Mouse (Mus musculus): ENCODE measurements around the gene Pip4p1. TPM values are rescaled to one million over a fixed set of nuclear protein-coding genes. Genes with fewer than 3 reads are reported as not detected.
"Not testable (repeated sequence)": the region's sequence is repeated elsewhere in the genome, so short reads cannot be mapped to it uniquely, and the experiment has no call there.

Gene Pip4p1
- polyA plus RNA-seq, 1 experiment from 2014 or later = 101 TPM

GRCm38 (mm10) chr14:50931493-50932020 is 901 bp upstream of the Pip4p1 start:
- no peaks in the 10 kb centered on the region for H3K27me3 ChIP-seq (replicated peaks)
- H3K4me1 ChIP-seq = peaks cover 31% of the 10 kb centered on the region
- peak overlapping the region; percentile 88 for H3K4me3 ChIP-seq
- WGBS = 12% methylated on average over 12 of the region's 12 CpGs
- peaks cover 13% of the 10 kb centered on the region for H3K36me3 ChIP-seq (replicated peaks)
- peak overlapping the region; percentile 61 for H3K4me2 ChIP-seq
- peak overlapping the region; percentile 40 for H3K9ac ChIP-seq
- ATAC-seq (replicated peaks) = no peak
- no peaks in the 10 kb centered on the region for H3K9me3 ChIP-seq
- H3K27ac ChIP-seq = peak overlapping the region; percentile 84

GRCm38 (mm10) chr14:50930377-50930753 is 291 bp downstream of the Pip4p1 start:
- peak; percentile 60 for ATAC-seq (replicated peaks)
- under 1% methylated on average over 38 of the region's 38 CpGs for WGBS
- peaks cover 19% of the 10 kb centered on the region for H3K36me3 ChIP-seq (replicated peaks)
- H3K27me3 ChIP-seq (replicated peaks) = no peaks in the 10 kb centered on the region
- H3K4me3 ChIP-seq = peak overlapping the region; percentile 88
- peaks cover 42% of the 10 kb centered on the region for H3K4me1 ChIP-seq
- peak overlapping the region; percentile 78 for H3K4me2 ChIP-seq
- no peaks in the 10 kb centered on the region for H3K9me3 ChIP-seq
- peak overlapping the region; percentile 82 for H3K27ac ChIP-seq
- H3K9ac ChIP-seq = peak overlapping the region; percentile 93

GRCm38 (mm10) chr14:50929951-50930350 is 705 bp downstream of the Pip4p1 start:
- no peaks in the 10 kb centered on the region for H3K9me3 ChIP-seq
- no peak for ATAC-seq (replicated peaks)
- 16% methylated on average over 10 of the region's 10 CpGs for WGBS

DNA sequence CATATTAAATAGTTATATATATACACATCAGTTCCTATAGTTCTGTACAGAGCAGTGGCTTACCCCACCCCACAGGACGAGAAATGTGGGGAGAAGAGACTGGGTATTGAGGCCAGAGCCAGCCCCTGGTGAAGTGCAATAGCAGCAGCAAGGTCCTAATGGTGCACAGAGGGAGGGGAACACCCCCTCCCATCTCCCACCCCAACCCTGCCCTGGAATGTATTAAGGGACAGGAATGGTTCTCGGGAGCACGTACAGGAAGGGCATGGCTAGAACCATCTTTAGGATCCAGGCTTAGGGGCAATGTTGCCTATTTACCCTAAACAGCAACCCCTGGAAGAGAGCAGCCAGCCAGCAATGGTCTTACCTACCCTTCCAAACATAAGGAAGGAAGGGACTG is 3.3 kb downstream of the Pip4p1 start:
- peaks cover 19% of the 10 kb centered on the region for H3K36me3 ChIP-seq (replicated peaks)

More at GRCm38 (mm10) chr14:50929951-50930350, 705 bp downstream of the Pip4p1 start:
- Histone ChIP-seq H3K27ac (peak overlapping the region; percentile 82), H3K4me1 (peaks cover 42% of the 10 kb centered on the region), H3K27me3 (replicated peaks) (no peaks in the 10 kb centered on the region), H3K4me2 (peak overlapping the region; percentile 78), H3K36me3 (replicated peaks) (peaks cover 19% of the 10 kb centered on the region), H3K9ac (peak overlapping the region; percentile 93), H3K4me3 (peak overlapping the region; percentile 88)

DNA sequence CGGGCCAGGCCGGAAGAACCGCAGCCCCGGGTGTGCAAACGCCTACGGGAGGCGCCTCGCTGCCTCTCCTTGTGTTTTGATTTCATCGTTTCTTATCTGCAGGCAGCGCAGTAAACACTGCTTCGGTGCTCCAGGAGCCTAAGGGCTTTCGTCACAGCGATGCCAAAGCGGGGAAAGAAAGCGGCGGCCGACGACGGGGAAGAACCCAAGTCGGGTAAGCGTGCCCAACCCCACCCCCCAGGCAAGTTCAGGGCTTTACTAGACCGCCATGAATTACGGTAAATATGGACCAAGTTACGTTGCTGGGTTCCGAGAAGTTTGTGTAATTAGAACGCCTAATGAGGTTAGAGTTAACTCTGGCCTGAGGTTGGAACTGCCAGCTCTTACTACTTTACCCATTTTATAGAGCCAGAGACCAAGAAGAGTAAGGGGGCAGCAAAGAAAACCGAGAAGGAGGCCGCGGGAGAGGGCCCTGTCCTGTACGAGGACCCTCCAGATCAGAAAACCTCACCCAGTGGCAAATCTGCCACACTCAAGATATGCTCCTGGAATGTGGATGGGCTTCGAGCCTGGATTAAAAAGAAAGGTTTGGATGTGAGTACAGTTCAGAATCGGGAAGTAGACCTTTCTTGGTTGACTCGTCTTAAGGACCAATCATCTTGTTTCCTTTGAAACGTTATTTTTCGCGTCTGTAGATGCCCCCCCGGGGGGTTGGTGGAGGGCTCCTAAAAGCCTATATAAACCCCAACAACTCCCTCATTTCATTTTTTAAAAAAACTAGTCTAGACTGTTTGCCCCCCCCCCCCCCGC is 5.3 kb downstream of the Pip4p1 start:
- Histone ChIP-seq H3K36me3 (replicated peaks) (peaks cover 19% of the 10 kb centered on the region), H3K27ac (peak overlapping the region; percentile 87), H3K4me2 (peak overlapping the region; percentile 76), H3K9ac (peak overlapping the region; percentile 62), H3K27me3 (replicated peaks) (no peaks in the 10 kb centered on the region), H3K4me3 (peak overlapping the region; percentile 64), H3K4me1 (peaks cover 43% of the 10 kb centered on the region), H3K9me3 (no peaks in the 10 kb centered on the region)
- under 1% methylated on average over 38 of the region's 38 CpGs for WGBS
- peak; percentile 48 for ATAC-seq (replicated peaks)

More for the DNA sequence above, 3.3 kb downstream of the Pip4p1 start:
- H3K4me1 ChIP-seq = peaks cover 50% of the 10 kb centered on the region
- H3K9me3 ChIP-seq = no peaks in the 10 kb centered on the region
- no peak for ATAC-seq (replicated peaks)
- no peak overlapping the region for H3K27ac ChIP-seq
- WGBS = 74% methylated on average over 3 of the region's 3 CpGs
- H3K4me2 ChIP-seq = no peak overlapping the region
- H3K9ac ChIP-seq = no peak overlapping the region
- no peaks in the 10 kb centered on the region for H3K27me3 ChIP-seq (replicated peaks)
- H3K4me3 ChIP-seq = no peak overlapping the region

- Histone ChIP-seq H3K36me3 (replicated peaks) (peaks cover 19% of the 10 kb centered on the region), H3K9me3 (no peaks in the 10 kb centered on the region), H3K9ac (peak within 1 kb of the TSS; percentile 62), H3K4me2 (peak within 1 kb of the TSS; percentile 76), H3K4me1 (peaks cover 35% of the 10 kb centered on the region), H3K27ac (peak within 1 kb of the TSS; percentile 87), H3K4me3 (peak within 1 kb of the TSS; percentile 64), H3K27me3 (replicated peaks) (no peaks in the 10 kb centered on the region)
- peak; percentile 97 for ATAC-seq (replicated peaks)
- under 1% methylated on average over 57 of the region's 57 CpGs for WGBS
These were observed 6.2 kb downstream of the Pip4p1 start, which contains the start of the genes Osgep and Apex1 for GRCm38 (mm10) chr14:50924281-50925064. Gene Osgep, minus strand, starts transcription at chr14:50924893. Gene Apex1, plus strand, starts transcription at chr14:50924968.

GRCm38 (mm10) chr14:50923437-50923836 is 7.2 kb downstream of the Pip4p1 start:
- H3K27ac ChIP-seq; H3K27me3 ChIP-seq (replicated peaks); ATAC-seq (replicated peaks); H3K9me3 ChIP-seq: not testable (repeated sequence)
- 86% methylated on average over 1 of the region's 1 CpGs for WGBS
- H3K9ac ChIP-seq = peak overlapping the region; percentile 53; the same call in 1 of the 2 replicates
- peaks cover 17% of the 10 kb centered on the region for H3K36me3 ChIP-seq (replicated peaks)
- H3K4me2 ChIP-seq = peak overlapping the region; percentile 76
- peak overlapping the region; percentile 64 for H3K4me3 ChIP-seq
- peaks cover 30% of the 10 kb centered on the region for H3K4me1 ChIP-seq

DNA sequence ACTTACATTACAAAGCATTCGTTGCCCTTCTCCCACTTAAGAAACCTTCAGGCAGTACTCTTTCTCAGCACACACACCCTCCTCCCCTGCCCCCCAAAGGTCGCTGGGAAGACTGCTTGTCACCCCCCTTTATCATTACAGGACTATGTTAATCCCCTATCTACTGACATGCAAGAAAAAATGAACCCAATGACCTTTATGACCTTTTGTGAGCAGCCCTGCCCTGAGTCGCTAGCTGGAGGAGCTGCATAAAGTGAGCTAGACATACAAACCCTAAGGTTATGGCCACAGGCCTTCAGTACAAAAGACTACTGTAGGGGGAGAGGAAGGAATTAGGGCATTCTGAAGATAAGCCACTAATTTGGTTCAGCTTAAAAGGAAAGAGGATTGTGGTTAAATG is 19.3 kb downstream of the Pip4p1 start:
- no peaks in the 10 kb centered on the region for H3K27me3 ChIP-seq (replicated peaks)
- no peak overlapping the region for H3K9ac ChIP-seq

DNA sequence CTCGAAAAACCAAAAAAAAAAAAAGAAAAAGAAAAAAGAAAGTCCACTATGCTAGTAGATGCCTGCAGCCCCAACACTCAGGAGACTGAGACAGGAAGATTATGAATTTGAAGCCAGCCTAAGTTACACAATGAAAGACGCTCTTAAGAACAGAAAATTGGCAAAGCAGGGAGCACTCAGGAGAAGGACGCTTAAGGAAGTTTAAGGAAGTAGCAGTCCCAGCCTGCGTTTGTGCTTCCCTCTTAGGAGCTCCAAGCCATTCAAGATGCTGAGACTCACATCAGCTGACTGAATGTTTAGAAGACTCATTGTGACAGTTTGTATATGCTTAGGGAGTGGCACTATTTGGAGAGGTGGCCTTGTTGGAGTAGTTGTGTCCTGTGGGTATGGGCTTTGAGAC is 22.5 kb downstream of the Pip4p1 start:
- H3K36me3 ChIP-seq (replicated peaks) = peaks cover 5% of the 10 kb centered on the region; the same call in 1 of the 2 replicates
- H3K27ac ChIP-seq = no peak overlapping the region
- WGBS = 81% methylated on average over 4 of the region's 4 CpGs
- H3K4me1 ChIP-seq = peaks cover 9% of the 10 kb centered on the region
- H3K9ac ChIP-seq = no peak overlapping the region
- no peaks in the 10 kb centered on the region for H3K9me3 ChIP-seq
- H3K4me2 ChIP-seq = no peak overlapping the region
- no peak overlapping the region for H3K4me3 ChIP-seq
- no peak for ATAC-seq (replicated peaks)
- no peaks in the 10 kb centered on the region for H3K27me3 ChIP-seq (replicated peaks)

More for the DNA sequence above, 19.3 kb downstream of the Pip4p1 start:
- no peak overlapping the region for H3K4me3 ChIP-seq
- no peak overlapping the region for H3K27ac ChIP-seq
- no peaks in the 10 kb centered on the region for H3K4me1 ChIP-seq
- 63% methylated on average over 3 of the region's 3 CpGs for WGBS
- no peaks in the 10 kb centered on the region for H3K9me3 ChIP-seq
- no peak overlapping the region for H3K4me2 ChIP-seq
- H3K36me3 ChIP-seq (replicated peaks) = peaks cover 24% of the 10 kb centered on the region
- no peak; the same call in 1 of the 2 replicates for ATAC-seq (replicated peaks)

DNA sequence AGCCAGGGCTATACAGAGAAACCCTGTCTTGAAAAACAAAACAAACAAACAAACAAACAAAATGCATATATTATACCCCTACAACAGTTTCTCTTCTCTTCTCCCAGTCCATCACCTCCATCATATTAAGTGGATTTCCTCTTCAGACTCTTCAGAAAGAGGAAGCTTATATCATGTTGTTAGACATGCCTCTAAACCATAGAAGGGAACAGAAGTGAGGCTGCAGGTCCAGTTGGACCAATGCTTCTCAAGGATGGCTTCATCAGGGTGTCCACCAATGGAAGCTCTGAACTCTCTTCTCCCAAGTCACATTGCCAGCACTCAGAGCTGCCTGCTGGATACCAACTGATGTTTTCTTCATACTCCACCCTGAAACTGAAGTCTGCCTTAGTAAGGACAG is 25.3 kb downstream of the Pip4p1 start:
- not testable (repeated sequence) for H3K27me3 ChIP-seq (replicated peaks); ATAC-seq (replicated peaks)

GRCm38 (mm10) chr14:50904828-50905129 is 25.9 kb downstream of the Pip4p1 start:
- no peak for ATAC-seq (replicated peaks)
- no peaks in the 10 kb centered on the region for H3K9me3 ChIP-seq
- WGBS = 82% methylated on average over 4 of the region's 4 CpGs
- H3K9ac ChIP-seq = no peak overlapping the region
- no peak overlapping the region for H3K4me2 ChIP-seq
- no peak overlapping the region for H3K4me3 ChIP-seq
- peaks cover 9% of the 10 kb centered on the region for H3K4me1 ChIP-seq
- no peaks in the 10 kb centered on the region for H3K27me3 ChIP-seq (replicated peaks)
- H3K36me3 ChIP-seq (replicated peaks) = no peaks in the 10 kb centered on the region
- no peak overlapping the region for H3K27ac ChIP-seq

More for the DNA sequence above, 25.3 kb downstream of the Pip4p1 start:
- H3K4me3 ChIP-seq; H3K27ac ChIP-seq; H3K9ac ChIP-seq; H3K4me1 ChIP-seq; H3K36me3 ChIP-seq (replicated peaks); H3K4me2 ChIP-seq; H3K9me3 ChIP-seq: not testable (repeated sequence)
